Mouse (Mus musculus): Measurements from ENCODE around the gene Bpnt1.

The Bpnt1 gene

GRCm38 (mm10) chr1:185331364-185331763 is 585 bp upstream of the Bpnt1 start:
- DNase-seq (ENCODE audit: low read depth, low spot score) = peak; percentile 39

DNA sequence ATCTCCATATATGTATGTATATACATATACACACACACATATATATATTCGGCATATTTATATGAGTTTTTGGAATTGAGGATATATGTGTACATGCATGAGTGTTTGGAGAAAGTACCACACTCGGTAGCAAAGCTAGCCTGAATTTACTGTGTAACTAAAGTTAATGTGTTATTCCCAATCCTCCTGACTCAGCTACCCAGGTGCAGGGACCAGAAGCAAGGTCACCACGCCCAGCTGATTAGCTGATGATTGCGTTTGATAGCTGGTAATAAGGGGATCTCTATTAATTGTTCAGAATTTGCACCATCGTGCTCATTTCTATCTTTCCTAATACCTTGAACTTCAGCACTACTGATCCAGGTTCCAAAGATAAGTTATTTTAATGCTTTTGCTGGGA is 1.7 kb downstream of the Bpnt1 start:
- no peak for DNase-seq (ENCODE audit: low read depth, low spot score)

GRCm38 (mm10) chr1:185334136-185334535 is 2.2 kb downstream of the Bpnt1 start:
- no peak for DNase-seq (ENCODE audit: low read depth, low spot score)

DNA sequence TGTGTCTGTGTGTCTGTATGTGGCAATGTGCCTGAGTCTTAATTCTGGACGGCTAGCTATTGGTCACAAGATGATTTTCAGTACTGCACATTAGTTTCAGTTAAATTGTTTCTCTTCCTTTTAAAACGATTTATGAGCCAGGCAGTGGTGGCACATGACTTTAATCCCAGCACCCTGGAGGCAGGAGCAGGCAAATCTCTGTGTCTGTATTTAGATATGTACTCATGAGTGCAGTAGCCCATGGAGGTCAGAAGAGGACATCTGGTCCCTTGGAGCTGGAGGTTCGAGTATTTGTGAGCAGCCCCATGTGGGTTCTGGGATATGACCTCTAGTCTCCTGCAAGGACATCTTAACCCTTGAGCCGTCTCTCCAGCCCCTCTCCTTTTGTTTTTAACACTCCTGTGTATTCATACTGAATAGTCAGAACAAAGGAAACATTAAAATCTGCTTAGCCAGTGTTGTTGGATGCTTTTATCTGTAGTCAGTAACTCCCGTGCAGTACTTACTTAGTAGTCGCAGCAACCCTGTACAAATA is 3.3 kb downstream of the Bpnt1 start:
- peak; percentile 15 for DNase-seq (ENCODE audit: low read depth, low spot score)

DNA sequence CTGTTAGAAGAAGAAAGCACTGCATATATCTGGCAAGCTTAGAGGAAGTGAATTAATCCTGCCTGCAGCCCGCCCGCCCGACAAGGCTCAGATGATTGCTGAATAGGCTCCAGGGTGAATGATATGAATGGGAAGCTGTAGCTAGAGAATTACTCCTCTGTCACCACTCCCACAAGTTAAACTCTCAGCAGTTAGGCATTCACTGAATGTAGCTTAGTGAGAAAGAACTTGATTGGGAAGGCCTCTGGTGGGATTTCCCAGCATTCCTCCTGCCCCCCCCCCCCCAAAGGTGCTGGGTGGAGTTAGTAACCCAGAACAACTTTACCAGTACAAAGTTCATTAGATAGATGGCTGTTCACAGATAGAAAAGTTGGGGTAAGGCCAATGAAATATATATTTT is 4.6 kb downstream of the Bpnt1 start:
- DNase-seq (ENCODE audit: low read depth, low spot score) = no peak

- no peak for DNase-seq (ENCODE audit: low read depth, low spot score)
Observed at GRCm38 (mm10) chr1:185342441-185342840, 10.5 kb downstream of the Bpnt1 start.

GRCm38 (mm10) chr1:185343422-185343821 is 11.5 kb downstream of the Bpnt1 start:
- DNase-seq (ENCODE audit: low read depth, low spot score) = peak; percentile 33

GRCm38 (mm10) chr1:185346188-185346587 is 14.2 kb downstream of the Bpnt1 start:
- no peak for DNase-seq (ENCODE audit: low read depth, low spot score)

DNA sequence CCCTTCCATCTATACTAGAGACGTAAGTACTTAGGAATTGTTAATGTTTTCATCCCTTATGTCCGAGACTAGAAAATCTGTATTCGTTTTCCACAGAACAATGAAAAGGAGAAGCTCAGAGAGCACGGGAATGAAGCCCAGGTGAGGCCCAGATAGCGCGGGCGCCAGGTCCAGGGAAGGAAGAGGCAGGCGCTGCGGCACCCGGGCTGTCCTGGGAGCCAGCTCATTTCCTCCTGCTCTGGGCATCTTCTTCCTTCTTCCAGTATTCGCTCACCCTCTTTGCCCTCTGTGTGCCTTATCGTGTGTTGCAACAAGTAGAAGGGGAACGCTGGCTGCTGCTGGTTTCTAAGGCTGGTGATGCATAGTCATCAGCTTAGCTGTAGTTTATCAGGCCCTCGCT is 17.8 kb downstream of the Bpnt1 start:
- DNase-seq (ENCODE audit: low read depth, low spot score) = no peak

- no peak for DNase-seq (ENCODE audit: low read depth, low spot score)
Observed at GRCm38 (mm10) chr1:185350611-185351010, 18.7 kb downstream of the Bpnt1 start.

GRCm38 (mm10) chr1:185352151-185352550 is 20.2 kb downstream of the Bpnt1 start:
- DNase-seq (ENCODE audit: low read depth, low spot score) = no peak

DNA sequence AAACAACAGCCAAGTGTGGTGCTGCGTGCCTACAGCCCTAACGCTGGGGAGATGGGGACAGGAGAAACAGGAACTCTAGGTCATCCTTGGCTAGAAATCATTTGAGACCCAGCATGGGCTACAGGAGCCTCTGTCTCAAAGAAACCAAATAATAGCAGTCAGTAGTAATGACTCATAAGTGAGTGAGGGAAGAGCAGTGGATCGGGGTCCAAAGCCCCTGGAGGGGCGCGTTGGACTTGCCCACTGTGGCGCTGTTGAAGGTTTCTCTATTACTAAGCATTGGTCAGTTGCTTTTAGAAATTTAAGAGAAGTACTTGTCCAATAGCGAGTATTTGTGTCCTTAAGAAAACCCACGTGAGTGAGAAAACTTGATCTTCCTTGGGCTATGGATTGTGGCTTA is 21.4 kb downstream of the Bpnt1 start:
- no peak for DNase-seq (ENCODE audit: low read depth, low spot score)

DNA sequence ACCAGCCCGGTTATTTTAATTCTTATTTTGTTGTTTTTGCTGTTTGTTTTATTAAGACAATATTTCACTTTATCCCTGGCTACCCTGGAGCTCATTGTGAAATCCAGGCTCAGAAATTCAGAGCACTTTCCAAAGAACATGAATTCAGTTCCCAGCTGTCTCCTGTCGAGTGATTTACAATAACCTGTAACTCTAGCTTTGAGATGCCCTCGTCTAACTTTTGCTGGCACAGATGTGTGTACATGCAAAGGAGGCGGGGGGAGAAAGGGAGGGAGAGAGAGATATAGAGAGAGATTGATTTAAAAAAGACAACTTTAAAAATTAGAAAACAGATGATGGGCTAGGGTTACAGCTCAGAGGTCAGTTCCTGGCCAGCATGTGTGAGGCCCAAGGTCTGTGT is 22.8 kb downstream of the Bpnt1 start:
- no peak for DNase-seq (ENCODE audit: low read depth, low spot score)

GRCm38 (mm10) chr1:185356246-185356645 is 24.3 kb downstream of the Bpnt1 start:
- DNase-seq (ENCODE audit: low read depth, low spot score) = no peak

DNA sequence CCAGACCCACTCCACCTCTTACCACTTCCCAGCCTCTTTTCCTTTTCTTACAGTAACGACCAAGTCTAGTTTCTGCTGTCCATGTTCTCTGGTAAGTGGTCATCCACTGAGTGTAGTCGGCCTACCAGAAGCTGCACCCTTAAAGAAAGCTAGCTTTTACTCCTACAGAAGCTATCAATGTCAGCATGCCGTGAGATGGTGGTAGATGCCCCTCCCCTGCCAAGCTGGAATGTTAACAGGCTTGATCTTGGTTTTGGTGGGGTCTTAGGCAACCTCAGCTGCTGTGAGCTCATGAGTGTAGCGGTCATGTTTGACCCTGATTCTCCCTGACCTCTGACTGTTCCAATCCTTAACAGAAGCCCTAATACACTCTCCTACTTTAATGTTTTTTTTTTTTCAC is 26.3 kb downstream of the Bpnt1 start:
- DNase-seq (ENCODE audit: low read depth, low spot score) = no peak

DNA sequence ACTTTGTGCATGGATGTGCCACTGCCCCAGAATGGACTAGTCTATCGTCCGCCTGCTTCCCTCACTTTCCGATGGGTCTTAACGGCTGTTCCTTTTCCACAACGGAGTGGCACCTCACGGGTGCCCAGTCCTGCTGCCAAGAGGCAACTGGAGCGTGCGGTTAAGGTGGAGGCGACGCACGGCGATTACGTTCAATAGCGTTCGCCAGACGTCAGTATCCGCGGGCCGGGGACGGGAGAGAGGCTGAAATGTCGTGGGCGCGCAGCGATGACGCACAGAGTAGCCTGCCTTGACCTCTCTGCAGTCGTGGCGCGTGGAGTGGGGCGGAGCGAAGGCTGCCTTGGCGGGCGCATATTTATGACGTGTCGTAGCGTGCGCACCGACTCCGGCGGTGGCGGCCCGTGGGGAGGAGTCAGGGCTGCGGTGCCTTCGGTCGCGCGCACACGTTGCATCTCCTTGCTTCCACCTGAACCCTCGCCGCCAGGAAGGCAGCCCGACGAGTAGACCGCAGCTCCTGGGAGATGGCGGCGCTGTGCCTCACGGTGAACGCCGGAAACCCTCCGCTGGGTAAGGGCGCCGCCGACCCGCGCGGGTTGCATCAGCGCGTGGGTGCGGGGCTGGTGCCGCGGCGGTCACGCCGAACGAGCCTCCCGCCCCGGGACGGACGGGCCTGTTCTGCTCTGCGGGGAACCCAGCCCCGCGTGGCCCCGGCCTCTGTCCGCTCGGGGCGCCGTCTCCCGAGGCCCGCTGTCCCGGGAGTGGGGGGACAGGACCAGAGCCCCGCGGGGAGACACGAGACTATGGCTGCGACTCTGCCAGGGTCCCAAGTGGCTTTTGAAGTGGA is 30.9 kb downstream of the Bpnt1 start, which contains the start of gene Eprs:
Gene Eprs, plus strand, starts transcription at position 368 of the 844 bp plus-strand sequence.
- peak; percentile 98 for DNase-seq (ENCODE audit: low read depth, low spot score)

DNA sequence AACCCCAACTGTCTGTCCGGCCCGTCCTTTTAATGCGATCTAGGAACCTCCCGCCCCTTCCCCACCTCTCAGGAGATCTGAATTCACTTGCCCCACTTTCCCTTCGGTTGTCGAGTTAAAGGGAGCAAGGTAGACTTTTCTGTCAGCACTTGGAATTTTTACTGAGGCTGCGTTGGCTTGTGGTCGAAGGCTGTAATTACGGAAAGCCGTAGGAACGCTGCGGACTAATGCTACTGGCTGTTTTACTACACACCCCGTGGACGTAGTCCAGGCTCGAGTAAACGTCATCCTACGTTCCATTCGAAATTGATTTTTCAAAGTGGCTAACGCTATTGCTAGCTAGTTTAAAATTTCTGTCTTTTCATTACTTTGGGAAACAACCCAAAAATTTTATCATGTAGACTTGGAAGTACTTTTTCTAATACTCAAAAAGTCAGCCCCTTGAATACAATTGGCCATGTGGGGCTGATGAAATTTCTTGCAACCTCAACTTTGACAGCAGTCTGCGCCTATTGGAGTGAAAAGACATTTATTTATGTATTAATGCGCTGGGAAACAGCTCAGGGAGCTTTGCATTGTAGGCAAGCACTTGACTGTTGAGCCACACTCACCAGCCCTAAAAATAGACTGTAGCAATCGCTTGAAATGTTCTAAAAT is 31.7 kb downstream of the Bpnt1 start:
- DNase-seq (ENCODE audit: low read depth, low spot score) = peak; percentile 77

- DNase-seq (ENCODE audit: low read depth, low spot score) = no peak
Observed at GRCm38 (mm10) chr1:185364183-185364540, 32.2 kb downstream of the Bpnt1 start.

DNA sequence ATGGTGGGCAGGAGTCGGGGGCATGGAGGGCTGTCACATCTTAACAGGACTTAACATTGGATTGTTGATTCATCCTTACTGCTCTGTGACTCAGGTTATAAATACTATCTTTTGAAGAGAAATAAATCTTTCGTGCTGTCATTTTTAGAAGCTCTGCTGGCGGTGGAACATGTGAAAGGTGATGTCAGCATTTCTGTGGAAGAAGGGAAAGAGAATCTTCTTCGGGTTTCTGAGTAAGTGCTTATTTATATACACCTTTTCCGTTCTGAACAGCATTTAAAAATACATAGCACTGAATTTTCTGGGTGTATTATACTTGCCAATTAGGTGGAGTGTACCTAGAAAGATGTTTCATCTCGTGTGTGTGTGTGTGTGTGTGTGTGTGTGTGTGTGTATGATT is 35.4 kb downstream of the Bpnt1 start:
- DNase-seq (ENCODE audit: low read depth, low spot score) = no peak

DNA sequence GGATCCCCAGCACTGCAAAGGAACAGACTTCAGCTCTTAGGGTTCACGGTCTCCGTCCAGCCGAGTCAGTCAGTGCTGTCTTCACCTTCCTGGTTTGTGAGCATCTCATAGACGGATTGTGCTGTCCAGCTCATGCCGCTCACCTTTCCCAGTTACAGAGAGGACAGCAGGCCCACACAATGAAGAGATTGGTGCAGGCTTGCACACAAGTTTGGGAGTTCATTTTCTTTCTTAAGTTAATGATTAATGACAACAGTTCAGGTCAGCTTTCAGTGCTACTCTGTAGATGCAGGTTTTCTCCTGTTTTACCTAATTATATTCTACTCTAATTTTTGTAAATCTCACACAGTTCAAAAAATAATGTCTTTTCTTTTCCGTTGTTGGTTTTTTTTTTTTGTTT is 38.0 kb downstream of the Bpnt1 start:
- DNase-seq (ENCODE audit: low read depth, low spot score) = no peak

DNA sequence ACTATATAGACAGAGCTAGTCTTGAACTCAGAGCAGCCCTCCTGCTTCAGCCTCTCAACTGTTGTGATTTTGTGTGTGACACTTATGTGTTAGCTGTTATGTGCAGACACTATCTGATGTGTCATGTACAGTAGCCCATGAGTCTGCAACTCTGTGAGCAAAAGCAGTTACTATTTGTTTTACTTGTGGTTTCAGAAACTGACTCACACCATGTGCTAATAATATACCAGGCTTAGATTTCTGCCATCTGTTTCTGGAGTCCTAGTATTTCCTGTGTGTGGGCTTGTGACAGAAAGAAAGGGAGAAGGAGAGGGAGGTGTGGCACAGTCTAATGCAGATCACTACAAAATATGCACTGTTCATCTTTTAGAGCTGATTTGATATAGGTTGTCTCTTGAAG is 44.4 kb downstream of the Bpnt1 start:
- no peak for DNase-seq (ENCODE audit: low read depth, low spot score)

DNA sequence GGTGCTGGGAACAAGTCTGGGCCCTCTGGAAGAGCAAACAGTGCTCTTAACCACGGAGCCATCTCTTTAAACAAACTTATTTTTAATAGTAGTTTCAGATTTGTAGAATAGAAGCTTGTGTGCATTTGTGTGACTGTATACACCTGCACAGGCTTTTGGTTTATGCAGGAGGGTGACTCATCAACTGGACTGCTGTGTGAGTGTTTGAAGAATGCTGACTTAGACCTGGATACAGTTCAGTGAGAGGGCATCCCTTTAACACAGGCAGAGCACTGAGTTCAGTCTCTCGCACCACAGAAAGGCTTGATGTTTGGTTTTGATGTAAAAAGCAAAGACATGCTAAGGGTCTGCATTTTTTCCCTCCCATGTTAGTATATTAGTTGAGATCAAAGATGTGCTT is 45.5 kb downstream of the Bpnt1 start:
- DNase-seq (ENCODE audit: low read depth, low spot score) = no peak

DNA sequence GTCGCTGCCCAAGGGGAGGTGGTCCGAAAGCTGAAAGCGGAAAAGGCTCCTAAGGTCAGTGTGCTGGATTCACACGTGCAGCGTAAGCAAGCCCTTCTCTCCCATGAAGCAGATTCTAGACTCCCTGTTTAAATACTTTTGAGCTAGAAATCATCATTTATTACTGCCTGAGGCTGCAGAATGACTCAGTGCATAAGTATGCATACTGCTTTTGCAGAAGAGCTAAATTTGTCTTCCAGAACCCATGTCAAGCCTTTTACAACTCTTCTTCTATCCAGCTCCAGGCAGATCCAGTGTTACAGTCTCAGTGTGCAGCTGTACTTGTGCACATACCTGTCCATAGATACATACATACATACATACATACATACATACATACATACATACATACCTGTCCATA is 69.7 kb downstream of the Bpnt1 start:
- DNase-seq (ENCODE audit: low read depth, low spot score) = no peak
